Mouse (Mus musculus) heart, embryonic 12.5 days (tissue): ENCODE data around the gene Abcg2. TPM values are rescaled to one million over a fixed set of nuclear protein-coding genes. Genes with fewer than 3 reads are reported as not detected.
"Not testable (repeated sequence)": the region's sequence is repeated elsewhere in the genome, so short reads cannot be mapped to it uniquely, and the experiment has no call there.

ENCODE experiments used
- ATAC-seq: fragments of 200-750 bp; cut with Nextera tagmentation; 2 replicates; pipeline ENCODE4 v1.8.0; 2017; ENCODE audit warnings: moderate TSS enrichment, moderate library complexity; ENCODE audit not compliant: insufficient number of reproducible peaks, low FRiP score
- H3K27ac ChIP-seq: fragments of 300-500 bp; sonication (generic); 2 replicates; pipeline ENCODE4 v1.5.1; 2016; ENCODE audit warnings: mild to moderate bottlenecking, moderate library complexity; ENCODE audit not compliant: poor library complexity, severe bottlenecking
- H3K27me3 ChIP-seq: fragments of 300-500 bp; sonication (generic); replicated peaks from 2 replicates; pipeline ENCODE4 v1.6.1; 2016; ENCODE audit warnings: mild to moderate bottlenecking, moderate library complexity
- H3K36me3 ChIP-seq: fragments of 300-500 bp; sonication (generic); 2 replicates; pipeline ENCODE4 v1.6.1; 2016; ENCODE audit warnings: mild to moderate bottlenecking, moderate library complexity
- H3K4me1 ChIP-seq: fragments of 300-500 bp; sonication (generic); replicated peaks from 2 replicates; pipeline ENCODE4 v1.6.1; 2016; ENCODE audit warnings: mild to moderate bottlenecking
- H3K4me2 ChIP-seq: fragments of 300-500 bp; sonication (generic); 2 replicates; pipeline ENCODE4 v1.6.1; 2016; ENCODE audit warnings: mild to moderate bottlenecking, moderate library complexity
- H3K4me3 ChIP-seq: fragments of 300-500 bp; sonication (generic); 2 replicates; pipeline ENCODE4 v1.5.1; 2016; ENCODE audit warnings: mild to moderate bottlenecking
- H3K9ac ChIP-seq: fragments of 300-500 bp; sonication (generic); 2 replicates; pipeline ENCODE4 v1.6.1; 2016; ENCODE audit warnings: mild to moderate bottlenecking, moderate library complexity
- H3K9me3 ChIP-seq: fragments of 300-500 bp; sonication (generic); replicated peaks from 2 replicates; pipeline ENCODE4 v1.6.1; 2016; ENCODE audit warnings: mild to moderate bottlenecking, moderate library complexity
- WGBS: fragments of 180-500 bp; shearing (Covaris S2); methylation state at CpG from one replicate; pipeline ENCODE4 v1.1.7; 2016; 5-methylcytosine and 5-hydroxymethylcytosine counted together
- polyA plus RNA-seq: library from polyadenylated mRNA; unstranded; fragments of >200 nt; fragmentation: Nextera tagmentation; extraction: Ambion mirVana; gene quantifications from 2 replicates; pipeline ENCODE4 v1.2.1, GENCODE M21; 2016

The Abcg2 gene
- 60.1 and 62.0 TPM in 2 replicates for polyA plus RNA-seq

DNA sequence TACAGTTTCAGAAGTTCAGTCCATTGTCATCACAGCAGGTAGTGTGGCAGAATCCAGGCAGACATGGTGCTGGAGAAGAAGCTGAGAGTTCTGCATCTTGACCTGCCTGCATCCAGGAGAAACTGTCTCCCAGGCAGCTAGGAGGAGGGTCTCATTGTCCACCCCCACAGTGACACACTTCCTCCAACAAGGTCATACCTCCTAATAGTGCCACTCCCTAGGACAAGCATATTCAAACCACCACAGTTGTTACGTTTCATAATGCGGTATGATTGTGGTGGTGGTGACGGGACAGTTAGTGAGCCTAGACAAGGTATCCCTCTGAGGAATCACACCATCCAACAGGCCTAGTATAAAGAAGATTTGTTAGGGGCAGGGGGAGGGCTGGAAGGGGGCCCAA, at the start of gene Abcg2:
TSS of gene Abcg2 (plus strand) at position 301 of the 400 bp plus-strand sequence.
- not testable (repeated sequence) for H3K4me3 ChIP-seq, H3K4me1 ChIP-seq, H3K9ac ChIP-seq, H3K27ac ChIP-seq, H3K9me3 ChIP-seq, ATAC-seq, H3K4me2 ChIP-seq, H3K36me3 ChIP-seq, H3K27me3 ChIP-seq
- 75% methylated on average over 3 of the region's 3 CpGs for WGBS

DNA sequence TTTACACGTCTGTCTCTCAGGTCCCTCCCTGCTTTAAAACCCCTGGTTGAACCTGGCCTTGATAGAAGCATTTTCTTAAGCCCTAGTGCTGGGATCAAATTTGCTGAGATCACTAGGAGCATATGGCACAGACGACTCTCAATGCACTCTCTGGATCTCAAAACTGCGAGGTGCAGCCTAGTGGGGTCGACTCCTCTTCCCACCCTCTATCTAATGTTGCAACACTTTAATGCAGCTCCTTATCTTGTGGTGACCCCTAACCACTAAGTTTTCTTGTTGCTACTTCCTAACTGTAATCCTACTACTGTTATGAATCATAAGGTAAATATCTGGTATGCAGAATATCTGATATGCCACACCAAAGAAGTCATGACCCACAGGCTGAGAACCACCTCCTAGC, 44.1 kb upstream of the Abcg2 start:
- H3K36me3 ChIP-seq, ATAC-seq, H3K27ac ChIP-seq, H3K4me3 ChIP-seq, H3K9me3 ChIP-seq, H3K27me3 ChIP-seq, H3K4me2 ChIP-seq, H3K4me1 ChIP-seq, H3K9ac ChIP-seq: not testable (repeated sequence)
- 68% methylated on average over 4 of the region's 4 CpGs for whole genome bisulfite sequencing

DNA sequence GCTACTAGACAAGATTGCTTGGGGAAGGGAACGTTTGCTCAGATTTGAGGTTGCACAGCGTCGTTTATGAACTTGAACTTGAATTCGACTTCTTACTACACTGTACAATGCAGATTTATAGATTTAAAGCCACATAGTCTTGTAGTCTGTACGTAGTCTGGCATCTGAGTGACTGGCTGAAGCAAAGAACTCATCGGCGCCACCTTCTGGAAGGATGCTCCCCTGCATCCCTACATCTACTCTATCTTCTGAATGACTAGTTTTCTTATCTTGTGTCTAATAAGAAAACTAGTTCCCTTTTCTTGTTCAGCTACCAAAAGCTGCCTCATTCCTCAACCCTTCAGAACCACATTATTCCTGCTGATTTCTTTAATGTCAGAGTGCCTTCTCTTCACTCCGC, 41.5 kb upstream of the Abcg2 start:
- not testable (repeated sequence) for H3K27me3 ChIP-seq, H3K27ac ChIP-seq

DNA sequence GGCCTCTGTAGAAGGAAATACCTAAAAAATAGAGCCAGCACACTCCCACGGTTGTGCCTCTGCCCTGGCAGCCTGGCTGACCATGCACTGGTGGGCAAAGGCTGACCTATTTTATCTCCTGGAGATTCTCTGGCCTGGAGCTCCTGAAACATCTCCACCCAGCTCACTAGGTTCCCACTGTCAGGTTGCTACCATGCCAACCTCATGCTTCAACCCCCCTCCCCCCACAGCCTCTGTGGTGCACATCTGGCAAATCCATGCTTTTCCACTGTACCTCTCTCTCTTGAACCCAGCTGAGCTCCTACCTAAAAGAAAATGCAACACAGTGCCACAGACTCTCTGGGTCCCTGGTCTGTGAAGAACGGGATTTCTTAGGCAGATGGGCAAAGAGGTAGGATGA, 39.4 kb upstream of the Abcg2 start:
- not testable (repeated sequence) for H3K27ac ChIP-seq, ATAC-seq, H3K36me3 ChIP-seq, H3K9me3 ChIP-seq, H3K9ac ChIP-seq, H3K4me3 ChIP-seq, H3K4me1 ChIP-seq, H3K27me3 ChIP-seq, H3K4me2 ChIP-seq
- 21% methylated on average over 2 of the region's 2 CpGs for WGBS

More for the DNA sequence above, 41.5 kb upstream of the Abcg2 start:
- H3K4me2 ChIP-seq, H3K4me3 ChIP-seq, H3K9ac ChIP-seq, H3K36me3 ChIP-seq, ATAC-seq, H3K4me1 ChIP-seq, H3K9me3 ChIP-seq: not testable (repeated sequence)
- WGBS: 61% methylated on average over 8 of the region's 8 CpGs

DNA sequence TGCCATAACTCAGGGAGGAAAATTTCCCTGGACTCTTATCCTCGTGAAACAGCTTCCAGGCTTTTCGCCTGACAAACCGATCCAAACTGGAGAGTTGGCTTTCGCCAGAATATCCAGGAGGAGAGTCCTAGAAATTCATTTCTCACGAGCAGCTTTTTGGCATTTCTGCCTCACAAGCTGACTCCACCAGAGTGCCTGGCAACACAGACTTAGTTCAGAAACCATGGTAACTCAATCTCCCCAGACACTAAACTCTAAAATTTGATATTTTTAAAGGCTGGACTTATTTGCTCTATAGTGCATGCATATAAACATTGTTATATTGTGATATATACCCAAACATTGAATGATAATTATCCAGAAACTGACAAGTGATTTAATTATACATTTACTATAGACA, 38.3 kb upstream of the Abcg2 start:
- not testable (repeated sequence) for ATAC-seq, H3K9me3 ChIP-seq, H3K27ac ChIP-seq, H3K9ac ChIP-seq, H3K4me3 ChIP-seq, H3K4me2 ChIP-seq, H3K4me1 ChIP-seq, H3K36me3 ChIP-seq, H3K27me3 ChIP-seq
- 42% methylated on average over 5 of the region's 5 CpGs for WGBS

DNA sequence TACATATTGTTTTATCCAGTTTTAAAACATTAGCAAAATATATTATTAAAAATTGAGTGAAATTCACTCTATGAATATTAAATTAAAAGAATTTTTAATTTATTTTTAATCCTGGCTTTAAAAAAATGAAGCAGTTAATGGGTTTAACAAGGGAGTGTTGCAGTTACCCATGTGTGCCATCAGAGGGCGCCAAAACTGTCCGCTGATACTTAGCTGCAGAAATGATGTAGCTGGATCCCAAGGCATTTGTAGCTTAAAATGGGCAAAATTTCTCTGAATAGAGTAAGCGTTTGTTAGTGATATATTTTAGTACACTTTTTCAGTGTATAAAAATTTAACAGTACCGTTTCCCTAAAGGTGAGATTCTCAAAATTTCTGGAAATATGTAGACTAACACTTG, 37.5 kb upstream of the Abcg2 start:
- no peak overlapping the region for H3K9ac ChIP-seq
- no peaks in the 10 kb centered on the region for H3K9me3 ChIP-seq
- H3K27ac ChIP-seq: no peak overlapping the region
- H3K27me3 ChIP-seq: no peaks in the 10 kb centered on the region
- no peaks in the 10 kb centered on the region for H3K4me1 ChIP-seq
- 9% methylated on average over 4 of the region's 4 CpGs for WGBS
- H3K4me3 ChIP-seq: no peak overlapping the region
- no peak overlapping the region for H3K4me2 ChIP-seq
- ATAC-seq: no peak
- H3K36me3 ChIP-seq: no peaks in the 10 kb centered on the region

DNA sequence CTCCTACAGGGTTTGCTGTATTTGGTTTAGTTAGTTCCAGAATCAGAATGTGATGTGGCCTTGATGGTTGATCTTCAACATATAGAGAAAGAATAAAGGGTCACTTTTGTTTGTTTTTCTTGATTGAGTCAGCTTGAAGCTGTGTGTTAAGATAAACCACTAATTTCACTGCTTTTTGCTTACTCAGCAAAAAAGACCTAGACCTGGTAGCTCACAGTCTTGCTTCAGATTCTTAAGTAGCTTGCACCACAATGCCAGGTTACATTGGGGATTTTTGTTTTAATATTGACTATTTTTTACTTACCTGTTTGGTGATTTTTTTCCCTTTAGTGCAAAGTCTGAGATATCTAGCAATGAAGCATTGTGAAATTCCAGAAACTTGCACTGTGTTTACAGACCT, 30.5 kb upstream of the Abcg2 start:
- not testable (repeated sequence) for H3K36me3 ChIP-seq, ATAC-seq

DNA sequence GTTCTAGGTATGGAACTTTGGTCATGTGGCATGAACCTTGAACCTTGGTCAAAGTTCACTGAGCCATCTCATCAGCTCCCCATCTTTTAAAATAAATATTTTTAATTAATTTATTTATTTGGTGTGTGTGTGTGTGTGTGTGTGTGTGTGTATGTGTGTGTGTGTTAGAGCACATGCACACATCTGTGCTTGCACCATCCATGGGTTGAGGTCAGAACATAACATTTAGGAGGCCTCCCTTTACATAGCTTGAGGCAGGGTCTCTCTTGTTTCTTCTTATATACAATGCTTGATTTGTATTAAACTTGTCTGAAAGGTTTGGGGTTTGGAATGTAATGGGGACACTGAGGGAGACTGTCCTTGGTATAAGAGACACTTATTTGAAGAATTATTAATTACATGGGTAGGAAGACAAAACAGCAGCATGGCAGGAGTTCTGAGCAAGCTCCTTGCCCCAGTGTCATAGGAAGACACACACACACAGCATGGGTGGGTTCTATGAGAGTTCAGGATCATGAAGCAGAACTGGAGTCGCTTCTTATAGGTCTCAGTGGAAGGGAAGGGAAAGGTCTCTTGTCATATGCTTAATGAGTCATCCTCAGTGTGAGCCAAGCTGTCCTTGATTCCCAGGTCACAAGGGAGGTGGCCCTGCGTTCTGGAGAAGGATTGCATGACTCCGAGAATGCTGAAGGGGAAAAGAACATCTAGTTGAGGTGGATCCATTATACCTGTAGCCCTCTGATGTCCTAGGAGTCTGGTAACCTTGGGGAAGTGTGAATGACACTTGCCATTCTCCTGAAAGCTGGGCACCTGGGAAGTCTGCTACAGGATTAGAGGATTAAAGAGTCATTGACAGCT, 9.9 kb downstream of the Abcg2 start:
- WGBS: 40% methylated on average over 3 of the region's 3 CpGs
- H3K4me3 ChIP-seq, H3K36me3 ChIP-seq, H3K9ac ChIP-seq, H3K27ac ChIP-seq, H3K9me3 ChIP-seq, H3K4me2 ChIP-seq, H3K27me3 ChIP-seq: not testable (repeated sequence)
- peak; percentile 52; the same call in 1 of the 2 replicates for ATAC-seq
- H3K4me1 ChIP-seq: 0 out of 2 replicates have a peak, but pooled peaks cover 11% of the 10 kb centered on the region

More for the DNA sequence above, 30.5 kb upstream of the Abcg2 start:
- H3K27ac ChIP-seq, H3K9ac ChIP-seq, H3K4me1 ChIP-seq, H3K27me3 ChIP-seq, H3K4me2 ChIP-seq, H3K4me3 ChIP-seq, H3K9me3 ChIP-seq: not testable (repeated sequence)

DNA sequence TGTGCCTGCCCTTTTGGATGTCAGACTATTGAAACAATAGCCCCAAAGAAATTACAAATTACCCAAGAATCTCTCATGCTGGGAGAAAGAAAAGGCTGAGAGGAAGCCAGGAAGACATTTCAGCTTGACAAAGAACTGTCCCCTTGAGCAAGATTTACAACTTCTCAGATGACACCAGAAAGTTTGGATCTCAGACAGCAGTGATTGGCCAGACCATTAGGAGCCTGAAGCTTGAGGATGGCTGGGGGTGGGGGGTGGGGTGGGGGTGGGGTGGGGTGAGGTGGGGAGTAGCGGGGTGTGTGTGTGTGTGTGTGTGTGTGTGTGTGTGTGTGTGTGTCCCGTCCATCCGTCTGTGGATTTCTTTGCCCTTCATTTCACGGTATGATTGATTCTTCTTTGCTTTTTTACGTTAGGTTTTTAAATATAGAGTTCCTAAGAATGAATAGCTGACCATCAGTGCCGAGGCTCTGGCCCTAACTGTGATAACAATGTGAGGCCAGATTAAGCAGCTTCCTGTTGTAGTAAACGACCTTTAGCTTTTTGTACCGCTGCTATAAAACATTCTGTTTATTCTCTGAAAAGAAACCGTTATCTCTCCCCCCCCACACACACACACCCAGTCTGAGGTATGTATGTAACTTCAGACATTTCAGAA, 11.4 kb downstream of the Abcg2 start:
- not testable (repeated sequence) for H3K9me3 ChIP-seq, H3K27me3 ChIP-seq, H3K36me3 ChIP-seq
- WGBS: 5% methylated on average over 9 of the region's 9 CpGs
- Histone ChIP-seq H3K4me2 (peak overlapping the region; percentile 60), H3K4me1 (peaks cover 16% of the 10 kb centered on the region; the same call in 1 of the 2 replicates), H3K9ac (peak overlapping the region; percentile 28), H3K4me3 (peak overlapping the region; percentile 40), H3K27ac (peak overlapping the region; percentile 73)
- peak; percentile 40; the same call in 1 of the 2 replicates for ATAC-seq

DNA sequence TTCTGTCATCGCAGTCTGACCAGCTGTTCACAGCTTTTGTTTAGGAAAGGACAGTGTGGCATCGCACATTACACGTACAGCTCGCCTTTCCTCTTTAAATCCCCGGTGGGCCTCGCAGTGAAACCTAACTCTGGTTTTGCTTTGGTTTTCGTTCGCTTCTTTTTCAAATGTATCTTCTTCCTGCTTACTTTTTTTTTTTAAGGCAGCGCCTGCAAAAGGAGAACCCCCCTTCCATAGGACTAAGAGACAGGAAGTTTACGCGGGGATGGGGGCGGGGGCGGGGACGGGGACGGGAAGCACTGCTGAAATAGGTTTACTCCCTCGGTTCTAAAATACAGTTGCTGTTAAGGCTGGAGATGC, 12.0 kb downstream of the Abcg2 start:
- H3K4me3 ChIP-seq: peak overlapping the region; percentile 40
- peak overlapping the region; percentile 28; the same call in 1 of the 2 replicates for H3K9ac ChIP-seq
- H3K4me2 ChIP-seq: peak overlapping the region; percentile 60
- no peaks in the 10 kb centered on the region for H3K27me3 ChIP-seq
- 15% methylated on average over 16 of the region's 16 CpGs for WGBS
- peak; percentile 80; the same call in 1 of the 2 replicates for ATAC-seq
- H3K27ac ChIP-seq: peak overlapping the region; percentile 73
- no peaks in the 10 kb centered on the region for H3K36me3 ChIP-seq
- H3K9me3 ChIP-seq: no peaks in the 10 kb centered on the region
- peaks cover 16% of the 10 kb centered on the region; the same call in 1 of the 2 replicates for H3K4me1 ChIP-seq

DNA sequence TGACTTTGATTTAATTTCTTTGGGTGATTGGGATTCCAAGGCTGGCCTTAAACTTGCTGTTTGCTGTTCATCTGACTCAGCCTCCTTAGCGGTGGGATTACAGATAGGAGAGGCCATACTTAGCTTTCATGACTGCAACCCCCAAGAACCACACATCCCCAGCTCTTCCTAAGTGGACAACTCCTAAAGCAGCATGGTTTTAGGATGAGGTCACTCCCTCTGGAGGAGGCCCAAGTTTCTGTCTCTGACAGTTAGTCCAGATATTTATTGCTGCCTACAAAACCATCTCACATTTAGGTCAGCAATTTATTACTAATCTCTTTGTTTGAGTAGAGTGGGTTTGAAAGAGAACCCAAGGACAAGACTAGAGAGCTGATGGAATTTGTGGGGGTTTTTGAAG, 17.8 kb downstream of the Abcg2 start:
- peak overlapping the region; percentile 38; the same call in 1 of the 2 replicates for H3K27ac ChIP-seq
- H3K27me3 ChIP-seq, H3K9ac ChIP-seq, H3K9me3 ChIP-seq, H3K4me2 ChIP-seq, H3K36me3 ChIP-seq, H3K4me3 ChIP-seq: not testable (repeated sequence)
- peaks cover 25% of the 10 kb centered on the region for H3K4me1 ChIP-seq
- peak; percentile 30; the same call in 1 of the 2 replicates for ATAC-seq
- 10% methylated on average over 1 of the region's 1 CpGs for WGBS
